Mouse (Mus musculus) ES-E14 (cell line): ENCODE results near the gene Vsx1. TPM values are rescaled to one million over a fixed set of nuclear protein-coding genes. Genes with fewer than 3 reads are reported as not detected.

Experiments used
- DNase-seq: peaks from one replicate; pipeline ENCODE4 v3.0.0-alpha.2; 2013; ENCODE audit warnings: low read depth, low spot score
- H3K27ac ChIP-seq: 2 replicates; pipeline ENCODE4 v1.5.1; 2012; ENCODE audit warnings: low read depth, mild to moderate bottlenecking, low read length, moderate library complexity, mixed read lengths; ENCODE audit not compliant: poor library complexity, insufficient read depth, severe bottlenecking
- H3K36me3 ChIP-seq: 2 replicates; pipeline ENCODE4 v1.6.1; 2012; ENCODE audit warnings: mild to moderate bottlenecking, low read length, moderate library complexity, mixed read lengths; ENCODE audit not compliant: control insufficient read depth, poor library complexity, insufficient read depth, severe bottlenecking
- H3K4me1 ChIP-seq, 2 experiments: fragments of 150-350 bp in 1 of 2; sonication (generic) in 1 of 2; 2 replicates each; pipeline ENCODE4 v1.6.1; 2012; ENCODE audit warnings: low read length in 2 of 2, mild to moderate bottlenecking in 1 of 2, mixed read lengths in 1 of 2; ENCODE audit not compliant: control insufficient read depth in 2 of 2, insufficient read depth in 2 of 2, poor library complexity in 1 of 2
- H3K4me3 ChIP-seq, 2 experiments: fragments of 150-350 bp in 1 of 2; sonication (generic) in 1 of 2; 2 replicates each; pipeline ENCODE4 v1.5.1; 2012; ENCODE audit warnings: low read length in 2 of 2, low read depth in 1 of 2, mild to moderate bottlenecking in 1 of 2, mixed read lengths in 1 of 2; ENCODE audit not compliant: insufficient read depth in 1 of 2, poor library complexity in 1 of 2, severe bottlenecking in 1 of 2
- H3K9ac ChIP-seq: 2 replicates; pipeline ENCODE4 v1.6.1; 2012; ENCODE audit warnings: low read depth, mild to moderate bottlenecking, low read length, mixed read lengths; ENCODE audit not compliant: poor library complexity, insufficient read depth, severe bottlenecking
- H3K9me3 ChIP-seq: fragments of 150-350 bp; sonication (generic); 2 replicates; pipeline ENCODE4 v1.6.1; 2012; ENCODE audit warnings: low read depth, mild to moderate bottlenecking, low read length; ENCODE audit not compliant: control insufficient read depth, insufficient read depth
- CHD2 ChIP-seq: IDR thresholded peaks from 2 replicates; pipeline ENCODE4 v1.6.1; 2014; ENCODE audit warnings: mild to moderate bottlenecking, low read depth, low read length, inconsistent platforms
- HCFC1 ChIP-seq: IDR thresholded peaks from 2 replicates; pipeline ENCODE4 v1.6.1; 2012; ENCODE audit warnings: low read length, inconsistent platforms, borderline replicate concordance; ENCODE audit not compliant: insufficient read depth
- MAFK ChIP-seq: IDR thresholded peaks from 2 replicates; pipeline ENCODE4 v1.6.1; 2014; ENCODE audit warnings: mild to moderate bottlenecking, low read depth, low read length, inconsistent platforms; ENCODE audit not compliant: insufficient read depth
- ZC3H11A ChIP-seq: IDR thresholded peaks from 2 replicates; pipeline ENCODE4 v1.6.1; 2012; ENCODE audit warnings: low read depth, mild to moderate bottlenecking, inconsistent platforms, low read length, borderline replicate concordance
- ZNF384 ChIP-seq: IDR thresholded peaks from 2 replicates; pipeline ENCODE4 v1.6.1; 2012; ENCODE audit warnings: low read depth, low read length, inconsistent platforms
- in situ Hi-C, 2 experiments: fragments of 600-800 bp; cut with MboI; formaldehyde crosslinking; loops; one replicate each; pipeline ENCODE4 v1.15.1; 2025; ENCODE audit warnings: low sequenced_read_pairs in 2 of 2, inconsistent platforms in 1 of 2; ENCODE audit not compliant: unreplicated experiment in 2 of 2
- total RNA-seq: library from RNA; depleted of rRNA; stranded (reverse); fragments of 300-350 nt; gene quantifications from 2 replicates; pipeline ENCODE4 v1.2.3, GENCODE M21; 2012

Vsx1 gene
- total RNA-seq, 1 experiment, result 0.13 TPM

DNA sequence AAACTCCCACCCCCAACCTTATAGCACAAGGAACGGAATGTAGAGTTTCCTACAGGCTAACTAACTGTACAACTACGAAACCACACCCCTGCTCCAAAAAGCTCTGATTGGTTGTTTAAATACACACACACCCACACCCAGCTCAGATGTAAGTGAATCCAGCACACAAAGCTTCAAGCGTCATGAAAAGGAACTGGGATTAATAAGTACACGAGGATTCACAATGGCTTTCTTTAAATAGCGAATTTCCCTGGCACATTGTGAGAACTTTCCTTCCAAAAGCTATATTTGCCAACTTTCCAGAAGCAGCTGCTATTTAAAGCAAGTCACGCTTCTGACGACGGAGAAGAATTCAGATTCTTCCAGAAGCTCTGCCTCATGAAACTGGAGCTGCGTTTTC, 25.9 kb downstream of the Vsx1 start:
- TF ChIP-seq CHD2 (no peak), ZNF384 (no peak), HCFC1 (no peak), MAFK (no peak), ZC3H11A (no peak)

DNA sequence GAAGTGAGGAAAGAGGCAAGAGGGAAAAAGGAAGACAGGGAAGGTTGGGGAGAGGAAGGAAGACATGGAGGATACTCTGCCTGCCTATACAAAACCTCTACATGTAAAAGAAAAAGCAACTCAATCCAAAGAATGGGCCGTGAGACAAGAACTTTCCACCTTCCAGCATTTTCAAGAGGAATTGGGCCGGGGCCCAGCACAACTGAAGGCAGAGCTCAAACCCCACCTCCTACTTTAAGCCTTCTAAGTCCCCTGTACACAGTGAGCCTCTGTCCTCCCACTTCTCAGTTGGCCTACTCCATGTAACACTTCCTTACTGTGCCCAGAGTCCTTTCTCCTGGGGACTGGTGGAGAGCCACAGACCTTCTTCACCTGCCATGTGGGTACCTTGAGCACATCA, 27.2 kb downstream of the Vsx1 start:
- no peak overlapping the region for H3K9ac ChIP-seq
- peaks cover 3 to 25% of the 10 kb centered on the region in 2 experiments; a peak in 2 of 4 replicates for H3K4me1 ChIP-seq
- no peaks in the 10 kb centered on the region for H3K9me3 ChIP-seq
- H3K36me3 ChIP-seq, result no peaks in the 10 kb centered on the region
- H3K27ac ChIP-seq, result no peak overlapping the region
- TF ChIP-seq ZNF384, result no peak
- no peak for TF ChIP-seq CHD2
- TF ChIP-seq HCFC1, result no peak
- TF ChIP-seq ZC3H11A, result no peak
- no peak for TF ChIP-seq MAFK
- in situ Hi-C loops, result no loop called here
- no peak for DNase-seq
- H3K4me3 ChIP-seq, result no peak overlapping the region

More for the DNA sequence above, 25.9 kb downstream of the Vsx1 start:
- no peak overlapping the region for H3K27ac ChIP-seq
- no peaks in the 10 kb centered on the region for H3K9me3 ChIP-seq
- no peak for DNase-seq
- H3K9ac ChIP-seq, result no peak overlapping the region
- no peak overlapping the region for H3K4me3 ChIP-seq
- peaks cover 4 to 19% of the 10 kb centered on the region in 2 experiments; a peak in 2 of 4 replicates for H3K4me1 ChIP-seq
- no peaks in the 10 kb centered on the region for H3K36me3 ChIP-seq
- in situ Hi-C loops, result no loop called here

DNA sequence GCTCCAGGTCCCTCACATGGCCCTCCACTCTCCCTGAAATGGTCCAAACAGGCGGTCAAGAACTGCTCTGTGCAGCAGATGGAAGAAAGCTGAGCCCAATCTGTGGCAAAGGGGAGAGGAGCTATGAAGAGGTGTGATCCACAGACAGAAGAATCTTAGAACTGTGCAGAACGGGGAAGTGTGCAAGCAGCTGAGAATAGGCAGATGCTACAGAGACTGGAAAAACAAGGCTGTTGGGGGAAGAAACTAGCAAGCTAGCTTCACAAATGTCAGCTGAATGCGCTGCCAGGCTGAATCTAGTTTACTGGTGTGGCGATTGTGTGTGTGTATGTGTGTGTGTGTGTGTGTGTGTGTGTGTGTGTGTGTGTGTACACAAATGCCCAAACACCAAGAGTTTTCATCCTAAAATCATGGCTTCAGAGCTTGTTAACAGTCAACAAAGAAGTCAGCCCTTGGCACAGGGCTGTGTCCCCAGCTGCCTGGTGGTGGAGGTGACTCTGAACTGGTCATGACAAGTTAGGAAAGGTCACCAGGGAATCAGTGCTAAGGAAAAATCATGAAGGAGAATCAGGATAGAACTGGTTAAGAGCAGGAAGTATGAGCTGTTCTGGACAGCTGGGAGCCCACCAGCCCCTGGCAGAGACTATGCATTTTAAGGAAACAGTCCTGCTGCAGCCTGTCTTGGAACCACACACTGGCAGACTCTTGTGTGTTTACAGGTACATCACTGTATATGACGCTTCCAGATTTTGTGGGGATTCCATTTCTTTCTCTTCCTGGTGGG, 28.3 kb downstream of the Vsx1 start:
- Histone ChIP-seq H3K4me3 (no peak overlapping the region), H3K36me3 (no peaks in the 10 kb centered on the region), H3K4me1 (peaks cover under 1 to 26% of the 10 kb centered on the region in 2 experiments; a peak in 2 of 4 replicates), H3K9ac (no peak overlapping the region), H3K27ac (no peak overlapping the region), H3K9me3 (no peaks in the 10 kb centered on the region)
- in situ Hi-C loops, result no loop called here
- no peak for TF ChIP-seq MAFK
- no peak for TF ChIP-seq CHD2
- no peak for TF ChIP-seq ZNF384
- TF ChIP-seq HCFC1, result no peak
- TF ChIP-seq ZC3H11A, result no peak
- no peak for DNase-seq

DNA sequence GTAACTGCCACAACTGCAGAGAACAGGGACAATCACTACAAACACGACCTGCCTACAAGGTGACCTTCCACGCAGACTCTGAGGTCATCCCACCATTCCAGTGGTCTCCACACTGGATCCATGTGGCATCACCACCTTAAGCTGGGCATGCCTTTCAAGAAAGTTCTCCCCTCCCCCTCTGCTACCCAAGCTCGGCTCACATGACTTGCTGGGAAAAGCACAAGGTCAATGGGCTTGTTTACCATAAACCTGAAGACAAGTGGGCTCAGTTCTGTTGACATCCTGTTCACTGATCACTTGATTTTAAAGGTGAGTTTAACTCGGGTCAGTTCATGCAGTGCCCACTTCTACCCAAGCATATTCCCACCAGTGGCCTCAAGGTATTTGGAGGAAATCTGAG, 29.1 kb downstream of the Vsx1 start:
- TF ChIP-seq HCFC1, result no peak
- no peak for TF ChIP-seq MAFK
- no peak overlapping the region for H3K4me3 ChIP-seq
- H3K4me1 ChIP-seq, result peaks cover 0 to 26% of the 10 kb centered on the region in 2 experiments; a peak in 2 of 4 replicates
- H3K27ac ChIP-seq, result 0 out of 2 replicates have a peak overlapping the region, but pooled peaks have one; percentile 29
- in situ Hi-C loops, result no loop called here
- no peaks in the 10 kb centered on the region for H3K36me3 ChIP-seq
- H3K9ac ChIP-seq, result no peak overlapping the region
- no peaks in the 10 kb centered on the region for H3K9me3 ChIP-seq
- DNase-seq, result no peak
